Mouse (Mus musculus) bone marrow macrophage, adult 2 months (primary cell): ENCODE measurements at regions not wholly inside any gene's neighbourhood (a gene's known extent, or its start where the extent isn't known, plus 50 kb on each side); places are given as distances from the start of the nearest gene placed in this dataset.

Experiments used
- CTCF ChIP-seq: IDR thresholded peaks from 2 replicates; pipeline ENCODE4 v1.5.1; 2012; ENCODE audit warnings: low read depth, mild to moderate bottlenecking, low read length, moderate library complexity
- POLR2A ChIP-seq: IDR thresholded peaks from 2 replicates; pipeline ENCODE4 v1.6.1; 2012; ENCODE audit warnings: mild to moderate bottlenecking, low read depth, low read length, borderline replicate concordance

- TF ChIP-seq CTCF (no peak), POLR2A (no peak)
Measured at GRCm38 (mm10) chr11:45457597-45457996, 394.3 kb upstream of the Clint1 start.
